Mouse (Mus musculus): ENCODE data around the gene Gm28539. TPM values are rescaled to one million over a fixed set of nuclear protein-coding genes. Genes with fewer than 3 reads are reported as not detected.

The Gm28539 gene
- not detected for polyA plus RNA-seq (2017; shearing (Covaris generic))

DNA sequence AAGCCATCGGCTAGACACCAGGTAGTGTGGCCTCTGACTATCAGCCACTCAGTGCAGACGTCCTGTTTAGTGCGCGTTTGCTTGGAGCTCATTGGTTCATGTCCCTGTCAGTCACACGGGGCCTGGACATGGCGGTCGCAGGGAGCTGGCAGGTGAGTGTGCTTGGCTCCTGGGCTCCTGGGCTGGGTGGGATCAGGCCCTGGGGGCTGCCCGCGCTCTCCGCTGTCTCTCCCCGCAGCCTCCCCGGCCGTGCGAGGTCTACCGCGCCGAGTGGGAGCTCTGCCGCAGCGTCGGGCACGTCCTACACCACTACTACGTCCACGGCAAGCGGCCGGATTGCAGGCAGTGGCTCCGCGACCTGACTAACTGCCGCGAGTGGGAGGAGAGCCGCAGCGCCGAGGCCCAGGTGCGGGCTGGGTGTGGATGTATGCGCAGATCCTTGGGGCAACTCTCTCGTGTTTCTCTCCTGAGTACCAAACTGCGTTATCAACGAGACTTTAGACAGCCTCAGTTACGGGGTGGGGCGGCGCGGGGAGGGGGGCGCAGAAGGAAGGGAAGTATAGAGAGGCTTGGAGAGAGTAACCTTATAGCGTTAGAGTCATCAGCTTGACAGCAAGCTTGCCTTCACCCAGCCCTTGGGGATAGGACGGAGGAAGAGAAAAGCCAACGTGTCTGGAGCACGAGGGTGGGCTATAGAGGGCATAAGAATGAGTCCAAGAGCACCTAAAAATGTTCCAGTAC, at the start of gene Gm28539, which contains the start of gene 2510002D24Rik:
Gene Gm28539 (plus strand): TSS at position 117 of the 741 bp plus-strand sequence.
Gene 2510002D24Rik (plus strand): TSS at position 111 of the 741 bp plus-strand sequence.

GRCm38 (mm10) chr16:18811468-18812384, 24.7 kb upstream of the Gm28539 start, which contains the start of the genes Ufd1 and Cdc45:
Gene Ufd1 (plus strand): TSS chr16:18811779.
Gene Cdc45 (minus strand): TSS chr16:18811987.

GRCm38 (mm10) chr16:18876442-18877308, 40.3 kb downstream of the Gm28539 start, which contains the start of the genes Mrpl40 and Hira:
Gene Mrpl40 (minus strand): TSS chr16:18876862.
Gene Hira (plus strand): TSS chr16:18877037.

Other genes with a start within 250 kb of the Gm28539 start
- gene Tbx1, start 245.9 kb upstream of the Gm28539 start, polyA plus RNA-seq (2017; shearing (Covaris generic)), result not detected
- gene Gp1bb, start 214.2 kb upstream of the Gm28539 start, polyA plus RNA-seq (2017; shearing (Covaris generic)), result not detected
- gene Gm49601, start 210.2 kb upstream of the Gm28539 start, polyA plus RNA-seq (2017; shearing (Covaris generic)), result not detected
- 0.33 TPM for gene Sept5, start 206.6 kb upstream of the Gm28539 start, polyA plus RNA-seq (2017; shearing (Covaris generic))
- gene Cldn5, start 59.7 kb upstream of the Gm28539 start, polyA plus RNA-seq (2017; shearing (Covaris generic)), result not detected
- gene Ufd1, start 24.8 kb upstream of the Gm28539 start, polyA plus RNA-seq (2017; shearing (Covaris generic)), result 158 TPM
- 7.2 TPM for gene Cdc45, start 24.6 kb upstream of the Gm28539 start, polyA plus RNA-seq (2017; shearing (Covaris generic))
- 74.0 TPM for gene 2510002D24Rik, start within 50 bp of the Gm28539 start, polyA plus RNA-seq (2017; shearing (Covaris generic))
- gene Mrpl40, start 40.3 kb downstream of the Gm28539 start, polyA plus RNA-seq (2017; shearing (Covaris generic)), result 104 TPM
- gene Hira, start 40.5 kb downstream of the Gm28539 start, polyA plus RNA-seq (2017; shearing (Covaris generic)), result 8.0 TPM